Mouse (Mus musculus) G1E (cell line): ENCODE measurements at regions not wholly inside any gene's neighbourhood (a gene's known extent, or its start where the extent isn't known, plus 50 kb on each side); places are given as distances from the start of the nearest gene placed in this dataset.

Source experiments
- CTCF ChIP-seq: IDR thresholded peaks from 2 replicates; pipeline ENCODE4 v1.5.1; 2012; ENCODE audit warnings: low read depth, low read length, inconsistent platforms, mixed read lengths
- GATA1 ChIP-seq: IDR thresholded peaks from 2 replicates; pipeline ENCODE4 v1.6.1; 2012; ENCODE audit warnings: borderline replicate concordance, low read length, inconsistent platforms, mixed read lengths
- GATA2 ChIP-seq: IDR thresholded peaks from 2 replicates; pipeline ENCODE4 v1.6.1; 2012; ENCODE audit warnings: low read depth, low read length, inconsistent platforms, borderline replicate concordance
- POLR2AphosphoS5 ChIP-seq: IDR thresholded peaks from 2 replicates; pipeline ENCODE4 v1.6.1; 2012; ENCODE audit warnings: low read depth, low read length, inconsistent platforms; ENCODE audit not compliant: insufficient replicate concordance

- no peak for TF ChIP-seq POLR2AphosphoS5
- no peak for TF ChIP-seq CTCF
- TF ChIP-seq GATA2 = no peak
- TF ChIP-seq GATA1 = no peak
Measured at GRCm38 (mm10) chr1:76156291-76156690, 610.2 kb downstream of the Slc4a3 start.
